Mouse (Mus musculus) activated CD4-positive, CD25-positive, alpha-beta regulatory T cell, adult 4 months (primary cell): ENCODE measurements around the gene Tpra1. TPM values are rescaled to one million over a fixed set of nuclear protein-coding genes. Genes with fewer than 3 reads are reported as not detected.

ENCODE experiments used
- ATAC-seq: one replicate; pipeline ENCODE4 v1.8.0; 2017
- polyA plus RNA-seq, 2 experiments: library from polyadenylated mRNA; unstranded; fragments of 100-300 nt; shearing (Covaris generic); gene quantifications; one replicate each; pipeline ENCODE4 v1.2.1; 2017

The Tpra1 gene
- polyA plus RNA-seq, 2 experiments from 2014 or later = 43.6 to 57.7 TPM

DNA sequence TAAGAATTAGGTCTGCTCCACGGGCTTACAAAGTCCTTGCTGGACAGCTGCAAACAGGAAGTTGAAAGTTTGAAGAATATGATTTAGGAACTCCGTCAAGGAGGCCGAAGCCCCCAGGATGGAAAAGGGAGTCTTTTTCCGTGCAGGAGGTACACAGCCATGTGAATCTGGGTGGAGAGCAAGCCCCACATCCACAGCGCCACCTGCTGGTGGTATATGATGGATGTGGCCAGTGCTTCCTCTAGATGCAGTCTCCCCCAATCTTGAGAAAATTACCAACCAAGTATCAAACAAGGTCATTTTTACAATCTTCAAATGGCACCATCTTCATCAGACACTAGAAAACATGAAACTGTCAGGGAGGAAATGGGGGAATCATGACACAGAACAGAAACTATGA lies 8.5 kb upstream of the Tpra1 start:
- ATAC-seq = no peak

DNA sequence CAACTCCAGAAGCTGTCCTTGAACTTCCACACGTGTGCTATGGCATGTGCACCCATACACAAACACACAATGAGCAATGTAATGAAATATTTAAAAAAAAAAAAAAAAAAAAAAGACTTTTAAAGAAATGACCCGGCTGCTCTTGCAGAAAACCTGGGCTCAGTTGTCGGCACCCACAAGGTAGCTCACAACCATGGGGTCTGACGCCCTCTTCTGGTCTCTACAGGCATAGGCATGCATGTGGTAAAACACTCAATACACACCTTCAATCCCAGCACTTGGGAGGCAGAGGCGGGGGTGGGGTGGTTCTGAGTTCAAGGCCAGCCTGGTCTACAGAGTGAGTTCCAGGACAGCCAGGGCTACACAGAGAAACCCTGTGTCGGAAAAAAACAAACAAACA lies 6.1 kb upstream of the Tpra1 start:
- no peak for ATAC-seq

DNA sequence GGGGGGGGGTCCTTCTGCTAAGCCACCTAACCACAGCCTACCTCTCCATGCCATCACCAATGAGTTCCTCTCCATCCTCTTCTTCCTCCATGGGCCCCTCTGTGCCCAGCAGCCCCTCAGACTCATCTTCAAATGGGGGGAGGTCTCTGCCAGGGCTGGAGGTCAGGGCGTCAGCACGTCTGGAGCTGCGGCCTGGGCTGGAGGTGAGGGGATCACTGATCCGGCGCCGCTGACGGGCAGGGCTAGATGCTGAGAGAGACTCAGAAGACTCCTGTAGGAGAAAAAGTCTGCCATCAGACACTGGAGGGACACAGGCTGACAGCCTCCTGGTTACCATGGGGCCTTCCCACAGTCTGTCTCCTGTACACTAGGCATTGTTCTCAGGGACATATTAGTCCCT lies 4.8 kb upstream of the Tpra1 start:
- ATAC-seq = no peak

DNA sequence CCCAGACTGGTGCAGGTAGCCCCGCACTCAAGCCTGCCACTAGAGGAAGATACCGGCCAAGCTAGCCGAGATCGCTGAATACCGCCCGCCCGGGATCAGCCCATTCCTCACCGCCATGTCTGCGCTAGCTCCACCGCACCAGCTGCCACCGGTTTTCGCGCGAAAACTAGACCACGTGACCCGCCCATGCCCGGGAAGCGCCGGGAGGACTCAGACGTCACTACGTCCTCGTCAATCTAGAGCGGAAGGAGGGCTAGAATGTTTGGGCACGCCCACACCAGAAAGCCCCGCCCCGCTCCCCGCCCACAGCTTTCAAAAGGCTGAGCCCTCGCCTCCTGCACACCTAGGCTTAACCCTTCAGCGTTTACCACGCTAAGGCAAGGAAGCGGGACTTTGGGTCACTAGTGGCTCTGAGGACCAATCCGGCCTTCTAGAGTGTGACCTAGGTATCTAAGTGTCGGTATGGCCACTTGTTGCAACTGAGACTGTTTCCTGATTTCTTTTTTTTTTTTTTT lies 3.5 kb upstream of the Tpra1 start, which contains the start of gene Mcm2:
Gene Mcm2 (minus strand): TSS at position 247 of the 515 bp plus-strand sequence.
- ATAC-seq = peak; percentile 73

DNA sequence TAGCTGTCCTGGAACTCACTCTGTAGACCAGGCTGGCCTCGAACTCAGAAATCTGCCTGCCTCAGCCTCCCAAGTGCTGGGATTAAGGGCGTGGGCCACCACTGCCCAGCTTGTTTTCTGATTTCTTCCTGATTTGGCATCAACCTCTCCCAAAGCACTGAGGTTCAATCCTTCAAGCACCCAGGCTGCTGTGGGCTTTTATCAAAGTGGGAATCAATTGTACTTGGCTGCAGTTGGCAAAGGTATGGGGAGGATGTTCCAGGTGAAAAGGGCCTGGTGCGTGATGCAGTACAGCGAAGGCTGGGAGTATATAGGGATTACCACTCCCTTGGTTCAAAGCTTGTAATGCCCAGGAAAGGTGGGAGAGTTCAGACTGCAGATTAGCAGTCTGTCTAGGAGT lies 3.0 kb upstream of the Tpra1 start:
- ATAC-seq = no peak

DNA sequence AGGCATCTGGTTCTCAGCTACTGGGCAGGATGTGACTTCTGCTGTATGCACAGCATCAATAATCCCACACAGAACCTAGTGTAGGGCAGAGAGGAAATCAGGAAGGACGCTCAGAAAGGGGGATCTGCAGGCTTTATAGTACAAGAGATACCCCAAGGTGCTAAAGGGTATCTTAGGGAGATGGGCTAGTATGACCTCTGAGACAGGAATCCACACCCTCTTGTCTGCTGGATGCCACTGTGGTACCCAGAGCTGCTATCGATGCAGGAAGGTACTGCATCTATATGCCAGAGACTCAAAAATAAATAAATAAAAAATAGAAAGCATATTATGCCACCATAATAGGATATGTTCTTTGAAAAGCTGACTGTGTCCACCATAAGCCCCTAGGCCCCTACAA lies 2.4 kb upstream of the Tpra1 start:
- ATAC-seq = no peak

DNA sequence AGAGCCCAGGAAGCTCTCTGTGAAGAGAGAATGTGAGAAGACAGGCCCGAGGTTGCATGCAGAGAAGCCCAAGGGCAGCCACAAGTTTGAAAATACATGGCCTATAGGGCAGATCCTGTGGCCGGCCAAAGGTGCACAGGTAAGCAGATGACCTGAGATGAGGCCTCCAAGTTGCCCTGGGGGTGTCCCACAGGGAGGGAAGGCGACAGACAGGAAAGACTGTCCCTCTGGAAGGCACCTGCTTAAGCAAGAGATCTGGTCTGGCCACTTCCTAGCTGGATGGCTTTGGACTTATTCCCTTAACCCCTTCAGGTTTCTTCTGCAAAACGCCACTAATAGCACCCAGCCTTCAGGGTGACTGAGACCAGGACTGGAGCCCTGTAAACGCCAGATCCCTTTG lies 580 bp upstream of the Tpra1 start:
- no peak for ATAC-seq

DNA sequence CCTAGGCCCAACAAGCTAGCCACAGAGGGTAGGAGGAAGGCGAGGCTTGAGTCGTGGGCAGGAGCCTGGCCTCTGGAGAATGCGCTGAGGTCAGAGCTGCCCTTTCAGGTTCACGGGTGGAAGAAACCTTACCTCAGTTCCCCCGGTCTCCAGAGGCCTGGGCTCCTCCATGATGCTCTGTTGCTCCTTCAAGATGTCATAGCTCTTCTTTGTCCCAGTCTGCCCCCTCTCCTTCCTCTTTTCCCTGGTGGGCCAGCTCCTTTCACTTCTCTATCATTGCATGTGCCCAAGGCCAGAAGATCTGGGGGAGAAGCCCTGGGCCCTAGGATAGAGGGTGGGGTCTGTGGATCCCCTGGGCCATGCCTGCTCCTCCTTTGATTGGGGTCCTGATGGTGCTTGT lies 1.7 kb downstream of the Tpra1 start:
- no peak for ATAC-seq

DNA sequence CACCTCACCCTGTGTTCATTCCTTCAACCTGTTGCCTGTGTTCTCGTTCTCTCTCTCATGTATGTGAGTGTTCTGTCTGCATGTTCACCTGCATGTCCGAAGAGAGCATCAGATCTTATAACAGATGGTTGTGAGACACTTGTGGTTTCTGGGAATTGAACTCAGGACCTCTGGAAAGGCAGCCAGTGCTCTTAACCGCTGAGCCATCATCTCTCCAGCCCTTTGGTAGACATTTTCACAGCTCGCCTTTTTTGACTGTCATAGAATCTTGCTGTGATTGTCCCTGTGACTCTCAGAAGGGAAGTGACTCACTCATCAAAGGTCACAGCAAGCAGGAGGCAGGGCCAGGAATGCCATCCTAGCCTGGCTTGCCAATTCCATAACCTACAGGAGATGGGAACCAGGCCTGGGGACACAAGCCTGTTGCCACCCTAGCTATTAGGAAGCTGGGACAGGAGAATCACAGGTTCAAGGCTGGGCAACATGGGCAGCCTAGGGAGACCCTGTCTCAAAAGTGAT lies 2.5 kb downstream of the Tpra1 start:
- ATAC-seq = no peak

DNA sequence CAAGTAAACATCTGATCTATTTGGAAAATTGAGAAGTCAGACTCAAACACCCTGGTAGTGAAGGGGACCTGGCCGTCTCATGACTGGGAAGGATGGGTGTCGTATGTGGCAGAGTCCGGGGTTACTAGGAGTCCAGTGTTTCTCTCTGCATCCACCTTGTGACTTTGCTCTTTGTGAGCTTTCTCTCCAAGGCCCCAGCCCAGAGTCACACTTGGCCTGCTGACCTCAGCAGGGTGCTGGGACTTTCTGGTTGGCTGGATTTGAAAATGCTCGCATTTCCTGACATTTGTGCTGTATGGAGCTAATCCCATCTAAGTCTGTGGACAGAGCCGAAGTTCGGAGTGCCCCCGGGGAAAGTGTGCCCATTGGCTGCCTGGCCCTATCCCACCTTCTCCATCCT lies 3.0 kb downstream of the Tpra1 start:
- ATAC-seq = no peak

DNA sequence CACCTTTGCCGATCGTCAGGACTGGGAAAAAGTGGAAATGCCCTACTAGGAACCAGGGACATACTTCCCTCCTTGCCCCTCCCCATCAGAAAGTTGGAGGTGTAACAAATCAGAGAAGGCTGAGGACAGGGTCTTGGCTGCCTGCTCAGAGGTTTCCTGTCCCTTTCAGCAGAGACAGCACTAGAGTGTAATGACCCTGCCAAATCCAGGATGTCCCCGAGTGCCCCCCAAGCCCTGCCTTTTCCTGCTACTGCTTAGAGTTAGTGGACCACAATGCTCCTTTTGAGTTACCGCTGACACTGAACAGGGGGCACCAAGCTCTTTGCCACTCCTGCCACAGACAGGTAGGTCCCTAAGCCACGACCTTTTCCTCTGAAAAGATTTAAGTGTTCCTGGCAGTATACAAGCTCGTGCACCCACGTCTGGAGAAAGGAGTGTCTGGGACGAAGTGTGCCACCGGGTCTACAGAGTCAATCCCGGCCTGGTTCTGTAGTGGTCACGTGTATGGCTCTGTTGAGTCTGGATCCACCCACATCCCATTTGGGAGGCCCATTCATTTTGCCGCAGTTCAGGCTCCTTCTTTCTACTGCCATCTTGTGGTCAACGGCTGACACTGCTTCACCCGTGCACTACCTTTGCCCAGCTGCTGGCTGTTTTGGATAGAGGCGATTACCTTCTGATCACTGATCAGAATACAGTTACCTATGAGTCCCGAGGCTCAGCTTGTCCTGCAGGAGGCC lies 4.5 kb downstream of the Tpra1 start:
- peak; percentile 20 for ATAC-seq

DNA sequence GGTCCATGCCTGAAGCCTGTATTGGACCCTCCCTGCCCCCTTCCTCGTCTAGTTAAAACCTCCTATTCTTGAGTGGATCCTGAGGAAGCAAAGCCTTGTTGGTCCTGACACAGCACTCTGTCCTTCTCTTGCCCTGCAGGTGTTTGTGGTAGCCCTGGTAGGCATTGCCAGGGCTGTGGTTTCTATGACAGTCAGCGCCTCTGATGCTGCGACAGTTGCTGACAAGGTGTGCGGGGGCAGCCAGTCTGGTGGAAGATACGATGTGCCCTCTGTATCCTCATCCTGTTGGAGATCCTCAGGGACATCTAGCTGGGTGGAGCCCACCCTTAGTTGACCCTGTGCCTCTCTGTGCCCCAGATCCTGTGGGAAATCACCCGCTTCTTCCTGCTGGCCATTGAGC lies 7.1 kb downstream of the Tpra1 start:
- no peak for ATAC-seq

DNA sequence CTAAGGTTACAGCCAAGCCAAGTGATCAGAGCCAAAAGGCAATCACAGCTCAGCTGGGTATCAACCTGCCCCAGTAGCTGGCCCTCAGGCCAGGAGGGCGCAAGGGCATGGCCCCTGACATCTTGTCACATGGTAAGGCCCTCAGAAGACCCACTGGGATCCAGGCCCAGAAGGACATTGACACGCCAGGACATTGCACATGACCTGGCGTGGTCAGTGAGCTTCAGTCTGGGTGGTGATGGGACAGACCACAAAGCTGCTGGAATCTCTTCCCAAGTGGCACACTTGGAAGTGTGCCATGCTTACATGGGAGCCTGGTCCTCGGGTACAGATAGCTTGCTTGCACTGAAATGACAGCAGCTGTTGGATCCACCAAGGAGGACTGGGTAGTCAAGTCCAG lies 11.0 kb downstream of the Tpra1 start:
- ATAC-seq = no peak

DNA sequence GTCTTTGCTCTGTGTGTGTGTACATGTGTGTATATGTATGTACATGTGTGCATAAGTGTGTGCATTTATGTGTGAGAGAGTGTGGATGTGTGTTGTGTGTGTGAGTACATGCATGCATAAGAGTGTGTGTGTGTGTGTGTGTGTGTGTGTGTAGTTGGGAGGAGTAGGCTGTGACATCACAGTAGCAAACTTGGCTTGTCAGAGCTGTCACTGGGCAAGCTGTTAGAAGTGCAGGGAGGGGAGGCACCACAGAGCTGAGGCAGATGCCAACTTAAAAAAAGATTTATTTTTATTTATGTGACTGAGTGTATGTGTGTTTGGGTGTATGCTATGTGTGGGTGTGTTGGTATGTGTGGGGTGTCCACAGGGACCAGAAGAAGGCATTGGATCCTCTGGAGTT lies 11.4 kb downstream of the Tpra1 start:
- no peak for ATAC-seq

DNA sequence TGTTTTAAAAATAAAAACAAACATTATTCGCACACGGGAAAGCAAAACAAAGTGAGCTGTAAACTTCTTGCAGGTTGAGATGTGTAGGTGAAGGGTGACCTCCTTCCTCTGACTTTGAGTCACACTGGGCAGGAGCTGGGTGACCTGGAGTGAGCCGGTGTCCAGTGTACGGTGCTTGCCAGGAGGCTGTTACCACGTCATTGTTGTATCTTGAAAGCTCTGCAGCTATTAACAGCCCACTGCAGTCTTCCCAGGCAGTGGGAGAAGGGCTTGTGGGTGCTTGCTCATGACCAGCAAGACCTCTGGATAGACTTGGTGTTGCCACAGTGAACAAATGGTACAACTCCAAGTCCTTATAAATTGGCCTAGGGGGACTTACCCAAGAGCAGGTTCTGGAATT lies 12.7 kb downstream of the Tpra1 start:
- ATAC-seq = no peak

DNA sequence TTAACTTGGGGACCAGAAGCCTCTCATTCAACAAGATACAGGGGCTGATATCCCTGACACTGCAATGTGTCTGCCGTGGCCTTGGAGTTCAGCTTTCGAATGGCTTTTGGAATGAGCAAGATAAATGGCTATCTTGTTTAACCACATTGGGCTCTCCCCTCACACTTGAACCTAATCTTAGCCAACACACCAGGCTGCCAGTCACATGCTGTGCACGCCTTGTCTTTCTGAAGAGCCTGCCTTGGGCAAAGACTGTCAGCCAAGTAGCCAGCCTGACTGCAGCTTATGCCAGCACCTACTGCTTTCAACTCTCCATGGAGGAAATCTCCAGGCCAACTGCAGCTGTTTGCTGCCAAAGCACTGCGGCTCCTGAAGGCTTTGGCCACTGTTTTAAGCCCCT lies 13.5 kb downstream of the Tpra1 start:
- ATAC-seq = no peak

DNA sequence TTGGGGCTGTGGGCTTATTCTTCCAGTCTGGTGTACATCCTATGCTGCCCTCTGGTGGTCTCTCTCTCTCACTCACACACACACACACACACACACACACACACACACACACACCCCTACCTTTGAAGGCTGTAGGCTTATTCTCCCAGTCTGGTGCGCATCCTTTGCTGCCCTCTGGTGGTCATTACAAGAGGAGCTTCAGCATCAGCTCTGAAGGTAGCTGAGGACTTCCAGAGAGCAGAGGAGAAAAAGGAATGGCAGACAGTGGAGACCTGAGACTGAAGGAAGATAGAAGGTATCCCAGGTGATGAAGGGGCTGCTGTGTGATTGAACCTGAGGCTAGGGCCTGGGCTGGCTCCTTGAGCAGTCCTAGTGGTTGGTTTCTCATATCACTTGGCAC lies 14.1 kb downstream of the Tpra1 start:
- ATAC-seq = no peak

DNA sequence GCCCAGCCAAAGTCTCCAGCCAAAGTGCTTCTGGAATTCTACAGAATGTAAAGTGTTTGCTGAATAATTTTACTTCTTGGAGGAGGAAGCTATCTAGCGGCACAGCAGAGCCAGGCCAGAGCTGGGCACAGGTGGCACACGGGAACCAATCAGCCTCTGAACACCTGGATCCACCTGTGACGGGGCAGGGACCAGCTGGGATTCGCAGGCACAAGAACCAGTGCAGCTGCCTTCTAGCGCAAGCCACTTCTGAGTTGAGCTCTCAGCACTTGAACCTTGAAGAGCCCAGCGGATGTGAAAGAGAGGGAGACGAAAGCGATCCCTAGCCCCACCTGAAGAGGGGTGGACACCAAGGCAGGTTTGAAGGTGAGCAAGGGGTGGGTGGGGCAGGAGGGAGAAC lies 16.8 kb downstream of the Tpra1 start:
- ATAC-seq = no peak

DNA sequence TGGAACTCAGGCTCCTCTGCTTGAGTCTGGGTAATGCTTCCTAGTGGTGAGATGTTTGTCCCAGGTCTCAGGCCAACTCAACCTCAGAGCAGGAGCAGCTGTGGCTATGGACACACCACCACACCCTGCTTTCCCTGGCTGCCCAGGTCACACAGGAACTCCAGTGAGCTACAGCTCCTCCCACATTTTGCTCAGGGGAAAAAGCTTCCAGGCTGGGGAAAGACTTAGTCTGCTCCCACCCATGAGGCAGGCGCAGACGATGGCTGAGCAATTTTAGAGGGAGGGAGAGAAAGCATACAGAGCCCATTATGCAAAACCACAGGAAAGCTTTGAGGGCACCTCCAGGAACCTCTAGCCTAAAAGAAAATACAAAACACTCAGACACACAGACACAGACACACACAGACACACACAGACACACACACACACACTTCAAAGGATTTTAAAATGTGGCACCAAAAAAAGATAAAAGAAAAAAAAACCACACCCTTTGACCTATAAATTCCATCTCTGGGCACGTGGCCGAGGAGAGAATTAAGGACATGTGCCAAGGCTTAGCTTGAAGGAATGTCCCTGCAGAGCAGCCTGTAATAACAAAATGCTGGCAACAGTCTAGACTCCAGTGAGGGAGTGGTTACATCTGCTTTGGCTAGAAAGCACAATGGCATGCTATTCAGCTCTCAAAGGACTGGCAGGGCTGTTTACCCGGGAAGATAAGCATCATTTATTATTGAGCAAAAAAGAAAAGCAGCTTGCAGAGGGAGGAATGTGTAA lies 22.6 kb downstream of the Tpra1 start:
- ATAC-seq = no peak

DNA sequence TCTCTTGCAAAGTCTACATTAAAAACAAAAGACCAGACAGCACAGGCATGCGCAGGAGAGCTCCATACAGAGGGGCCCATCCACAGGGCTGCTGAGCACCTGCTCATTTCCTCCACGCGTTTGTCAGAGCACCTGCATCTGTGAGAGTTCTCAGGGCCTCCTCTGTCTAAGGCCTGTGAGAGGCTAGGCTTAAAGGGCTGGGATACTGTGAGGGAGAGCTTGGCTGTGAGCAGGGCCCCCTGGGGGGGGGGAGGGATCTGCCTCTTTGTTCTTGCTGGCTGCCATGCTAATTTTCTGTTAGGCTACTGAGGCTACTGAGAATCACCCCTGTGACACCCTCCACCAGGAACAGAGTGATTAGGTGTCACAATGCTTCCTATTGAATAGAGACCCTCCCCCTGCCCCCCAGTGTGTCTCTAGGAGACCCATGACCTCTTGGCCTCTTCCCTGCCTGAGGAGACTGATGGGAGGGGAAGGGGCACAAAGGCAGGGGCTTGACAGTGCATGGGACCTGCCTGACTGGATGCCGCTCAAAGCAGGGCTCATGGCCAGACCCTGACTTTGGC lies 23.7 kb downstream of the Tpra1 start:
- no peak for ATAC-seq

DNA sequence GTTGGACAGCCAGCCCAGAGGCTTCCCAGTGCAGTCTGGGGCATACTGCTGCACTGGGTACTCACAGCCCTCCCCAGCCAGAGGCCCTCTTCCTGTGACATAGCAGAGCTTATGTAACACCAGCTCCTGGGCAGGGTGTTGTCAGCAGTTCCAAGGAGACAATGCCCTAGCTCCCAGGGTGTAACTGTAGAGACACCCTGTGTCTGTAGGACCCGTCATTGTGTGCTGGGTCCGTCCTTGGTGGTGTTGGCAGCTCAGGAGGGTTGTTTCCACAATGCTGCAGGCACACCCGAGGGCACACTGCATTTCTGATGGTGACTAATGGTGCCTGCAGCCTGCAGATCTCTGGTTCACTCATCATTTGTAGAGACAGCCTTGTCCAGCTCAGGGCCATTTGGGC lies 24.8 kb downstream of the Tpra1 start:
- ATAC-seq = peak; percentile 40

DNA sequence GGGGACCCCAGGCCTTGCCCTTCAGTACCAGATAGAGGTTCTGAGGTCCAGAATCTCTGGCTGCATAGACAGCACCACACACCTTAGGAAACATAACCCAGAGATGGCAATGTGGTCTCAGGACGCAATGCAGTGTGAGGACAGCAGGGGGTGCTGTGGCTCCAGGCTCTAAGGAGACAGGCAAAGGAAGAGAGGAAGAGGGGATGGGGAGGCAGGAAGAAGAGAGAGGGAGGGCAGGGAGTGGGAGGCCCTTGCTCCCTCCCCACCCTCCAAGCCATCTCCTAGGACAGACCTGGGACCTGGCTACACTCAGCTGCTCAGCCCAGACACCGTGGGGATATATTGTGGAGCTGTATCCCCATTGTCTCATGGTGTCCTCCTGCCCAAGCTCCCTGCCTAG lies 25.5 kb downstream of the Tpra1 start:
- peak; percentile 63 for ATAC-seq

DNA sequence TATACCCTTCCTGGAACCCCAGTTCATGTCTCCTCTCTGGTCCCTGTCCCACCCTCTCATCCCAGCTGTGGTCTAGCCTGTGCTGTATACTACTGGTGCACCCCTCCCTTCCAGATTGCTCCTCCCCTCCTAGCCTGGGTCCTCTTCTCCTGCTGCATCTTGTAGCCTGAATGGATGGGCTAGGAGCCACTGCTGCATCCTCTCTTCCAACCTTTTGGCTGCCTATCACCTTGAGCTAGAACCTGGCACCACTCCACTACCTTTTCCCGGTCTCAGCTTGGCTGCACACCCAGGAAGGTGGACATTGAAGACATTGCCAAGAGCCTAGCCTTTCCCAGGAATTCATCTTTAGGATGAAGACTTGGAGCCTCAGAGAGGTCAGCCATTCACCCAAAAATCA lies 26.0 kb downstream of the Tpra1 start:
- no peak for ATAC-seq

DNA sequence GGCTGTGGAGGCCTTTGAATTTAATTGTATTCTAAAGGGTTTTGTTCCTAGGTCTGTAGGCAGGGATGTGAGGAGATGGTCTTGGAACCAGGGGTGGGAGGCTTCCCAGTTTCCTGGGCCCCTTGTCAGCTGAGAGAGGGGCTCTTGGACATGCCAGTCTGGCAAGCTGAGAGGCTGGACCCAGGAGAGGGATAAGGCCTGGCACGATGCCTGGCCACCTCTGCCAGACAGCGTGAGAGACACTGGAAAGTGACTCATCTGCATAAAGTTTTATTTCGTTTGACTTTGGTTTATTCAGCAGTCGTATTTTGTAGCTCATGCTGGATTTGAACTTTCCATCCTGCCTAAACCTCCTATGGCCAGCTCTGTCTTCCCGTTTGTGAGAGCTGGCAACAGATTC lies 26.5 kb downstream of the Tpra1 start:
- no peak for ATAC-seq
